Mouse (Mus musculus): ENCODE measurements around the gene Olfr102.

GRCm38 (mm10) chr17:37359282-37359681 is 42.4 kb upstream of the Olfr102 start, which contains the start of gene Olfr104-ps:
- TF ChIP-seq CTCF (IDR thresholded peaks at IDR 0.05; ENCODE audit: control insufficient read depth, insufficient read depth, insufficient read length) (no peak), USF1 (IDR thresholded peaks at IDR 0.05; ENCODE audit: low read depth) (no peak), CEBPB (IDR thresholded peaks at IDR 0.05; ENCODE audit: low read depth) (no peak), MAX (IDR thresholded peaks at IDR 0.05) (no peak), MYOG (IDR thresholded peaks at IDR 0.05; ENCODE audit: control insufficient read depth, extremely low read depth, insufficient read length) (no peak)

Data from C2C12 (cell line).